Mouse (Mus musculus) forebrain, embryonic 14.5 days (tissue): ENCODE data around the gene Npff. TPM values are rescaled to one million over a fixed set of nuclear protein-coding genes. Genes with fewer than 3 reads are reported as not detected.

ENCODE experiments used
- ATAC-seq: fragments of 200-750 bp; cut with Nextera tagmentation; 2 replicates; pipeline ENCODE4 v1.8.0; 2017; ENCODE audit warnings: mild to moderate bottlenecking, moderate library complexity
- DNase-seq: peaks from one replicate; pipeline ENCODE4 v3.0.0-alpha.2; 2015; ENCODE audit warnings: low spot score
- H3K27ac ChIP-seq: fragments of 300-500 bp; sonication (generic); 2 replicates; pipeline ENCODE4 v1.5.1; 2014; ENCODE audit warnings: low read depth, mild to moderate bottlenecking, control low read depth, low read length, moderate library complexity
- H3K27me3 ChIP-seq: fragments of 300-500 bp; sonication (generic); replicated peaks from 2 replicates; pipeline ENCODE4 v1.6.1; 2014; ENCODE audit warnings: low read length, control low read depth, mixed read lengths; ENCODE audit not compliant: control insufficient read depth, insufficient read depth
- H3K36me3 ChIP-seq: fragments of 300-500 bp; sonication (generic); 2 replicates; pipeline ENCODE4 v1.6.1; 2014; ENCODE audit warnings: low read length, control low read depth; ENCODE audit not compliant: control insufficient read depth, insufficient read depth
- H3K4me1 ChIP-seq: fragments of 300-500 bp; sonication (generic); 2 replicates; pipeline ENCODE4 v1.6.1; 2014; ENCODE audit warnings: antibody characterized with exemption, low read length, control low read depth; ENCODE audit not compliant: control insufficient read depth, insufficient read depth
- H3K4me2 ChIP-seq: fragments of 300-500 bp; sonication (generic); 2 replicates; pipeline ENCODE4 v1.6.1; 2014; ENCODE audit warnings: mild to moderate bottlenecking, control low read depth, low read length
- H3K4me3 ChIP-seq: fragments of 300-500 bp; sonication (generic); 2 replicates; pipeline ENCODE4 v1.5.1; 2014; ENCODE audit warnings: low read depth, low read length, control low read depth
- H3K9ac ChIP-seq: fragments of 300-500 bp; sonication (generic); 2 replicates; pipeline ENCODE4 v1.6.1; 2014; ENCODE audit warnings: mild to moderate bottlenecking, low read length, control low read depth, moderate library complexity
- H3K9me3 ChIP-seq: fragments of 300-500 bp; sonication (generic); replicated peaks from 2 replicates; pipeline ENCODE4 v1.6.1; 2016; ENCODE audit warnings: low read length, control low read depth, mixed read lengths; ENCODE audit not compliant: control insufficient read depth
- WGBS: fragments of 180-500 bp; shearing (Covaris S2); extraction: QIAGEN DNeasy Blood & Tissue Kit; methylation state at CpG from one replicate; pipeline ENCODE4 v1.1.7; 2014; 5-methylcytosine and 5-hydroxymethylcytosine counted together
- polyA plus RNA-seq: library from polyadenylated mRNA; unstranded; fragments of >200 nt; fragmentation: Nextera tagmentation; extraction: Ambion mirVana; gene quantifications from 2 replicates; pipeline ENCODE4 v1.2.1, GENCODE M21; 2014

The Npff gene
- polyA plus RNA-seq, 1 experiment from 2014 or later, result 1.3 TPM

DNA sequence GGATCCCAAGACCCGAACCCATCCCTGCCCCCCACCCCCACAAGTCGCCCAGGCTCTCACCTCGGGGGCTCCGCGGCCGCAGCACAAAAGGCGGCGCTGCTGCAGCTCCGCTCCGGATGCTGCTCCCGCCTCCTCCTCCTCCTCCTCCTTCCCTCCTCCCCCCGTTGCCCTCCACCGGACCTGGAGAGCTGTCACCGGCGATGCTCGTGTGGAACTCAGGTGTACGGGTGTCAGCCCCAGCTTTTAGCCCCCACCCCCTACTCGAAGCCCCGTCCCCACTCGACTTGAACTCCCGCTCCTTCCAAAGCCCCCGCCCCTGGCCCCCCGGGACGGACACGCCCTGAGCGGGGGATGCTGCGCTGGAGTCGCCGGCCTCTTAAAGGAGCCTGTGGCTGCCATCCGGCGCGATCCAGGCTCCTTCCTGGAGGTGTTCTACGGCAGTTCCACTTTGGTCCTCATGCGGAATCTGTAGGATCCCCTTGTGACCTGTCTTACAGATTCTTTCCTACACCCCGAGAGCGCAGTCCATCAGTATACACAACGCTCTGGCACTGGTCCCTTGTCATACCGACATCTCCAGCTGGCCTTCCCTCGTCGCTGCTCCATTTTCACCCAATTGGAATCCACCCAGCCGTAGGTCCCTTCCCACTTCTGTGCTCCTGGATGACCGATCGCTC, 7.9 kb downstream of the Npff start, which contains the start of gene Map3k12:
Gene Map3k12 (minus strand): TSS at position 337 of the 677 bp plus-strand sequence.
- DNase-seq (peak; percentile 77), ATAC-seq (peak; percentile 19)
- peak within 1 kb of the TSS; percentile 61 for H3K4me2 ChIP-seq
- WGBS, result under 1% methylated on average over 42 of the region's 43 CpGs
- peak within 1 kb of the TSS; percentile 87 for H3K27ac ChIP-seq
- H3K36me3 ChIP-seq, result peaks cover 10% of the 10 kb centered on the region
- H3K9me3 ChIP-seq, result no peaks in the 10 kb centered on the region
- no peaks in the 10 kb centered on the region for H3K27me3 ChIP-seq
- peak within 1 kb of the TSS; percentile 87 for H3K9ac ChIP-seq
- H3K4me1 ChIP-seq, result peaks cover 21% of the 10 kb centered on the region
- peak within 1 kb of the TSS; percentile 75 for H3K4me3 ChIP-seq

DNA sequence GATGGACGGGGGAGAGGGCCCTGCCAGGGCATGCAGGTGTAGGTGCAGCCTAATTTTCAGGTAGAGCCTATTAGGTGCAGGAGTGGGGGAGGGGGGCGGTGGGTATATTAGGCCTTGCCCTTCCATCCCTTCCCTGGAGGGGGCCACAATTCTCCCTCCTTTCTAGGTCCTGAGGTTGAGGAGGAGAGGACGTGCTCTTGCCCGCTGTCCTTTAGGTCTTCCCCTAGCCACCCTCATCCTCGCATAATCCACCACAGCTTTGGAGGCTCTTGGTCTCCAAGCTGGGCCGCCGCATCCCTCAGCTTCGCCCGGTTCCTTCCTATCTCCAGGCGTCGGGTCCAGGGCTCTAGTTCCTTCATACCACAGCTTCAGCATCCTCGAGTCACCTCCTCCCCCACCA, 8.4 kb downstream of the Npff start:
- peak overlapping the region; percentile 61 for H3K4me2 ChIP-seq
- no peaks in the 10 kb centered on the region for H3K9me3 ChIP-seq
- peaks cover 4% of the 10 kb centered on the region; the same call in 1 of the 2 replicates for H3K36me3 ChIP-seq
- H3K9ac ChIP-seq, result peak overlapping the region; percentile 87
- H3K27ac ChIP-seq, result peak overlapping the region; percentile 87
- H3K4me1 ChIP-seq, result peaks cover 26% of the 10 kb centered on the region
- no peaks in the 10 kb centered on the region for H3K27me3 ChIP-seq
- peak overlapping the region; percentile 75 for H3K4me3 ChIP-seq
- peak; percentile 43 for DNase-seq
- 0% methylated on average over 12 of the region's 12 CpGs for WGBS
- ATAC-seq, result 0 out of 2 replicates have a peak, but pooled peaks have one; percentile 0

DNA sequence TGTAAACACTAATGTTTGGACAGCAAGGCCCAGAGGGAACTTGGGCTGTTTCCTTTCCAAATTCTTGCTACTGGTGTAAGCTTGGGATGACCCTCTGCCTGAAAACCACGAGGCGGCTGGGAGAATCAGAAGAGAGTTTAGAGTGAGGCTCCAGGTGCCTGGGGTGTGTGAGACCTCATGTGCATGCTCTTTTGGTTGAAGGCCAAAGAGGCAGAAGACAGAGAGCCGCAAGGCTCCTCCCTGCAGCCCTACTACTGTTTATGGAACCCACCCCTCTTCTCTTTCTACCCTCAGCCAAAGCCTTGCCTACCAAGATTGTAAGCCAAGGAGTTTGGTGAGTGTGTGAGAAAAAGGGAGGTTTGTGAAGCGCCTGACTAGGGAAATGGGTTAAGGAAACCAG, 9.0 kb downstream of the Npff start:
- Histone ChIP-seq H3K4me1 (peaks cover 31% of the 10 kb centered on the region), H3K9me3 (no peaks in the 10 kb centered on the region), H3K27me3 (no peaks in the 10 kb centered on the region), H3K4me3 (peak overlapping the region; percentile 75), H3K36me3 (no peaks in the 10 kb centered on the region; the same call in 1 of the 2 replicates), H3K9ac (peak overlapping the region; percentile 87), H3K4me2 (peak overlapping the region; percentile 61), H3K27ac (peak overlapping the region; percentile 87; the same call in 1 of the 2 replicates)
- 38% methylated on average over 4 of the region's 4 CpGs for WGBS
- ATAC-seq, result no peak
- no peak for DNase-seq

DNA sequence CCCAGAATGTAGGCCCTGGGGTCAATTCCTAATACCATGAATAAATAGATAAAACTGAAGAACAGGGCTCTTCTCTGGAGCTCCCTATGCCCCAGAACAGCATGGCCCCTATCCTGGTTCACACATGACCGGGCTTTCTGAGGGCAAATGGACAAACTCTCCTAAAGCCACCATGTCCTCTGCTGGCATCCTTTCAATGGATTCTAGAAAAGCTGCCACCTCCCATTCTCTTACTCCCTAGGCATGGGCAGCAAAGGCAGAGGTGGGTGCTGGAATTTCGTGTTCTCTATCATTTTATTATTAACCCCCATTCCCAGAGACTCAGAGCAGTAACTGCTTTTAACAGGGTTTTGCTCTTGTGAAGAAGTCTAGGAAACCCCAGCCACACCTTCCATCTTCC, 9.5 kb downstream of the Npff start:
- H3K4me2 ChIP-seq, result peak overlapping the region; percentile 61
- peaks cover 32% of the 10 kb centered on the region for H3K4me1 ChIP-seq
- H3K9me3 ChIP-seq, result no peaks in the 10 kb centered on the region
- ATAC-seq (no peak), DNase-seq (no peak)
- WGBS, result 94% methylated on average over 2 of the region's 2 CpGs
- no peaks in the 10 kb centered on the region for H3K27me3 ChIP-seq
- H3K27ac ChIP-seq, result no peak overlapping the region
- H3K36me3 ChIP-seq, result no peaks in the 10 kb centered on the region
- peak overlapping the region; percentile 87; the same call in 1 of the 2 replicates for H3K9ac ChIP-seq
- no peak overlapping the region for H3K4me3 ChIP-seq

DNA sequence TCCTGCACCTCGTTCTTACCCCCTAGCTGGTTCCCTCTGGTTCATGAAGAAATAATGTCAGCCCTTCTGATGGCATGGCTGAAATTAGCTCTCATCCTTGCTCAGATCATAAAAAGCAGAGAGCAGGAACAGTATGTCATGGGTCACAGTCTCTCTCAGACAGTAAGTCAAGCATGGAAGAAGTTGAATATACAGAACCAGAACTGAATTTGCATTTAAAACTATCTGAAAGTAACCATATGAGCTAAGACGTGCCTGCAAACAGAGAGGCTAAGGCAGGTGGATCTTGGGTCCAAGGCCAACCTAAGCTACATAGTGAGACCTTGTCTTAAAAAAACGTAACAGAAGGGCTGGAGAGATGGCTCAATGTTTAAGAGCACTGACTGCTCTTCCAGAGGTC, 11.7 kb downstream of the Npff start:
- ATAC-seq (no peak), DNase-seq (no peak)
- no peak overlapping the region for H3K4me3 ChIP-seq
- H3K27me3 ChIP-seq, result no peaks in the 10 kb centered on the region
- peaks cover 6% of the 10 kb centered on the region; the same call in 1 of the 2 replicates for H3K36me3 ChIP-seq
- no peak overlapping the region for H3K4me2 ChIP-seq
- no peaks in the 10 kb centered on the region for H3K9me3 ChIP-seq
- no peak overlapping the region for H3K9ac ChIP-seq
- H3K27ac ChIP-seq, result no peak overlapping the region
- 83% methylated on average over 3 of the region's 3 CpGs for WGBS
- peaks cover 40% of the 10 kb centered on the region for H3K4me1 ChIP-seq

DNA sequence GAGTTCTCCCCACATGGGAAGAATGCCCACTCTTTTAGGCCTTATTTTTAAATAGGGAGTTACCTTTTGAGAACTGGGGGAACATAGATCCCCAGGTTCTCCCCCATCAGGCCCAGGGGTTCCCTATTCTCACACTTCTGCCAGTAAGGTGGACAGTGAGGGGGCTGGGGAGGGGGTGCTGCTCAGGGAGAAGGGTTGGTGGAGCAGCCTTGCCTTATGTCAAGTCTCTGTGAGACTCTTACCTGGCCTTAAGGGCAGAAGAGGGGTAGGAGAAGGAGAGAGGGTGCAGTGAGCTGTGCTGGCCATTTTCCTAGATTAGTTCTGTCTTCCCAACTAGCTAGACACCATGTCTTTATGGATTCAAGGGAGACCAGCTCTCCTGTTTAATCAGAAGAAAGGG, 12.3 kb downstream of the Npff start:
- Histone ChIP-seq H3K4me1 (peaks cover 40% of the 10 kb centered on the region), H3K27ac (no peak overlapping the region), H3K36me3 (peaks cover 9% of the 10 kb centered on the region), H3K9ac (no peak overlapping the region), H3K4me3 (no peak overlapping the region), H3K4me2 (no peak overlapping the region), H3K27me3 (no peaks in the 10 kb centered on the region), H3K9me3 (no peaks in the 10 kb centered on the region)
- DNase-seq (no peak), ATAC-seq (no peak)

DNA sequence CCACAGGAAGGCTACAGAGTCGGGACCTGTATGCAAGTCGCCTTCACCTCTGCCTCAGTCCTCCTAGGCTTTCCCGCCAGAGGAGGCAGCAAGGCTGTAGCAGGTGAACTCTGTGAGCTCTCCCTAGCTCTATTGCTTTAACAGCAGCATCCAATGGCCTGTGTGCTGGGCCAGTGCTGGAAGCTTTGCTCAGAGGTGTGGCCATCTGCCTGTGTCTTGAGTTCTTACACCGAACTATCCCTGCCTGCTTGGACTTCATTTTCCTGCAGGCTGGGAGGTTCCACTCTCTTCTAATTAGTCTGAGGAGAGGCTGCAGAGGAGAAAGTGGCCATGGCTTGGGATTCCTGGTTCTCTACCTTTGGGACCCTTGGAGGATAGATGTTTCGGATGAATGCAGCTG, 12.7 kb downstream of the Npff start:
- H3K27ac ChIP-seq, result 0 out of 2 replicates have a peak overlapping the region, but pooled peaks have one; percentile 86
- no peaks in the 10 kb centered on the region for H3K27me3 ChIP-seq
- H3K4me3 ChIP-seq, result no peak overlapping the region
- 33% methylated on average over 5 of the region's 5 CpGs for WGBS
- no peak overlapping the region for H3K4me2 ChIP-seq
- peaks cover 40% of the 10 kb centered on the region for H3K4me1 ChIP-seq
- no peak overlapping the region for H3K9ac ChIP-seq
- DNase-seq (no peak), ATAC-seq (no peak)
- peaks cover 12% of the 10 kb centered on the region for H3K36me3 ChIP-seq
- no peaks in the 10 kb centered on the region for H3K9me3 ChIP-seq

DNA sequence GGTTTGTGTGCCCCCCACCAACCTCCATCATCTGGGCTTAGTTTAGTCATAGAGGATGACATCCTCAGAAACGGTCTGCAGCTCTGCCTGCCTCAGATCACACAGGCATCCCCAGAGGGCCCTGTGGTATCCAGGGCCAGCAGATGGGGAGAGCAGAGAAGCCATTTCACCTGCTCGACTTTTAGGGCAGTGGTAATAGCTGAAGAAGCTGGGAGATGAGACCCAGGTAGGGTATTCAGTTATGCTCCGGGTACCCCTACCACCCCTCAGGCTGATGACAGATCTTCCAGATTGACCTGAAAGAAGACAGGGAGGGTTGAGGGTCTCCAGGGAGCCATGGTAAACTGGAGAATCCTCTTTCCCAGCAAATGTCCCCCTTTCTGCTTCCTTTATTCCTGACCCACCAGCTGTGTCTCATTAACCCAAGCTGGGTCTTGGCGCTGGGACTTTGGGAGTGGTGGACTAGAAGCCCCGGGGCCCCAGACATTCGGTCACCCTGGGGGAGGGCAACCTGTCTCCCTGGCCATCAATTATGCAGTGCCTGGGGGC, 13.4 kb downstream of the Npff start:
- peaks cover 15% of the 10 kb centered on the region for H3K36me3 ChIP-seq
- peak overlapping the region; percentile 66; the same call in 1 of the 2 replicates for H3K9ac ChIP-seq
- H3K4me2 ChIP-seq, result peak overlapping the region; percentile 82
- H3K27me3 ChIP-seq, result no peaks in the 10 kb centered on the region
- peak overlapping the region; percentile 86 for H3K27ac ChIP-seq
- WGBS, result 14% methylated on average over 6 of the region's 6 CpGs
- H3K4me3 ChIP-seq, result peak overlapping the region; percentile 57
- ATAC-seq, result no peak
- H3K9me3 ChIP-seq, result no peaks in the 10 kb centered on the region
- no peak for DNase-seq
- H3K4me1 ChIP-seq, result peaks cover 40% of the 10 kb centered on the region
